Mouse (Mus musculus) liver, embryonic 13.5 days (tissue): Measurements from ENCODE around the gene Lrrn3. TPM values are rescaled to one million over a fixed set of nuclear protein-coding genes. Genes with fewer than 3 reads are reported as not detected.

ENCODE experiments used
- ATAC-seq: fragments of 200-750 bp; cut with Nextera tagmentation; 2 replicates; pipeline ENCODE4 v1.8.0; 2017; ENCODE audit warnings: low read depth, mild to moderate bottlenecking, moderate number of reproducible peaks, moderate library complexity
- DNase-seq: peaks from one replicate; pipeline ENCODE4 v3.0.0; 2022
- H3K27ac ChIP-seq: fragments of 300-500 bp; sonication (generic); 2 replicates; pipeline ENCODE4 v1.5.1; 2015; ENCODE audit warnings: moderate library complexity, mild to moderate bottlenecking, inconsistent platforms
- H3K27me3 ChIP-seq: fragments of 300-500 bp; sonication (generic); 2 replicates; pipeline ENCODE4 v1.6.1; 2015; ENCODE audit warnings: mild to moderate bottlenecking, inconsistent platforms
- H3K36me3 ChIP-seq: fragments of 300-500 bp; sonication (generic); 2 replicates; pipeline ENCODE4 v1.6.1; 2015; ENCODE audit warnings: mild to moderate bottlenecking, inconsistent platforms
- H3K4me1 ChIP-seq: fragments of 300-500 bp; sonication (generic); replicated peaks from 2 replicates; pipeline ENCODE4 v1.6.1; 2015; ENCODE audit warnings: inconsistent platforms
- H3K4me2 ChIP-seq: fragments of 300-500 bp; sonication (generic); 2 replicates; pipeline ENCODE4 v1.6.1; 2015; ENCODE audit warnings: inconsistent platforms, mild to moderate bottlenecking, moderate library complexity
- H3K4me3 ChIP-seq: fragments of 300-500 bp; sonication (generic); replicated peaks from 2 replicates; pipeline ENCODE4 v1.5.1; 2015; ENCODE audit warnings: mild to moderate bottlenecking, inconsistent platforms
- H3K9ac ChIP-seq: fragments of 300-500 bp; sonication (generic); 2 replicates; pipeline ENCODE4 v1.6.1; 2015; ENCODE audit warnings: mild to moderate bottlenecking, inconsistent platforms
- H3K9me3 ChIP-seq: fragments of 300-500 bp; sonication (generic); replicated peaks from 2 replicates; pipeline ENCODE4 v1.6.1; 2016; ENCODE audit warnings: inconsistent platforms
- WGBS: fragments of 180-500 bp; shearing (Covaris S2); methylation state at CpG from one replicate; pipeline ENCODE4 v1.1.7; 2015; ENCODE audit not compliant: insufficient replicate concordance; 5-methylcytosine and 5-hydroxymethylcytosine counted together
- polyA plus RNA-seq: library from polyadenylated mRNA; unstranded; fragments of >200 nt; fragmentation: Nextera tagmentation; extraction: Ambion mirVana; gene quantifications from 2 replicates; pipeline ENCODE4 v1.2.1, GENCODE M21; 2015

The Lrrn3 gene
- 2.0 and 2.5 TPM in 2 replicates for polyA plus RNA-seq

DNA sequence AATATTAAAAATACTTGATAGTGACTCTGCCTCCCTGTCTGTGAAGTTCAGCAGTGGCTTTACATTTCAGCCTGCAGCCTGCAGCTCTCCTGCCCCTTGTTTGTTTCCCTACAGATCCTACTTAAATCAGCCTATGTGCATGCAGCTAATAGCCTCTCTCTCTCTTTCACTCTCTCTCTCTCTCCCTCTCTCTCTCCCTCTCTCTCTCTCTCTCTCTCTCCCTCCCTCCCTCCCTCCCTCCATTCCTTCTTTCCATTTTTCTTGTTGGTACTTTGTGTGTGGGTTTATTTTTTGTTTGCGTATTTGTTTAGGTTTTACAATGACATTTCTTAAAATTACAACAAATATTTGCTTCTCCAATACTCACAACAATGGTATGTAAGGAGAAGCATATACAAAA, at the start of gene Lrrn3:
Gene Lrrn3, minus strand, starts transcription at position 101 of the 400 bp plus-strand sequence.
- Histone ChIP-seq H3K9ac (no peak within 1 kb of the TSS), H3K4me2 (peak within 1 kb of the TSS; percentile 20), H3K27ac (no peak within 1 kb of the TSS), H3K36me3 (no peaks in the 10 kb centered on the region), H3K9me3 (no peaks in the 10 kb centered on the region), H3K4me3 (0 out of 2 replicates have a peak within 1 kb of the TSS, but pooled peaks have one; percentile 9), H3K4me1 (no peaks in the 10 kb centered on the region), H3K27me3 (0 out of 2 replicates have a peak, but pooled peaks cover 4% of the 10 kb centered on the region)
- 87% methylated on average over 1 of the region's 1 CpGs for WGBS
- DNase-seq = no peak
- ATAC-seq = no peak

DNA sequence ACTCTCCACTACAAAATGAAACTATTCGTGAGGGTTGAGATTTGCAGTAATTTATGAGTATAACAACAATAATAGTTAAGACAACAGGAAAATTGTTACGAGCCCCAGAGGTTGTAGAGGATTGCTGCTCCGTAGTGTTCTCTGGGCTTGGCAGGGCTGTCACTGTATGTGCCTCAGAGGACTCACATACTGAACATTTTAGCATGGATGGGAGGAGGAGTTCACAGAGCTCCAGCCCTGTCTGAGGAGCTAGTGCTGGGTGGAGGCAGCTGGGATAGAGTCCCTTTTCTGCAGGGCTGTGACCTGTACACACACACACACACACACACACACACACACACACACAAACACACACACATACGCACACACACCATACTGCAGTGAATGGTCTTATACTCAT, 42.2 kb upstream of the Lrrn3 start:
- ATAC-seq (no peak), DNase-seq (no peak)
- Histone ChIP-seq H3K27me3 (no peaks in the 10 kb centered on the region), H3K4me1 (no peaks in the 10 kb centered on the region), H3K4me3 (no peak overlapping the region), H3K4me2 (no peak overlapping the region), H3K9ac (no peak overlapping the region), H3K9me3 (no peaks in the 10 kb centered on the region), H3K27ac (no peak overlapping the region), H3K36me3 (no peaks in the 10 kb centered on the region)
- 63% methylated on average over 4 of the region's 4 CpGs for WGBS

DNA sequence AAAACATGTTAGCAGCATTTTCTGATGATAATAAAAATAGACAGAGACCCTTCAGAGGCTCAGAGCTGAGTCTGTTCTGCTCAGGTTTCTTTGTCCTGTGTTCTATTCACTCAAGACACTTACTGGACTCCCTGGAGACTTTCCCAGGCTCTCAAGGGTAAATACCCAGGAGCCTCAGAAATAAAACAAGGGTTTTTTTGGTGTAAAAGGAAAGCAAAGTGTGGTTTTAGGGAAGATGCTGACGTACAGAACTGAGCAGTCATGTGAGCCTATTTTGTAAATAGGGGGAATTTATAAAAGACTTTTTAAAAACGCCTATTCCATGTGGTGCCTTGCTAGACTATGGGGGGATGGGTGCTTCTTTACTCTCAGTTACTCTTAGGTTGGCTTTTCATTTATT, 40.5 kb upstream of the Lrrn3 start:
- H3K36me3 ChIP-seq = no peaks in the 10 kb centered on the region
- H3K9ac ChIP-seq = no peak overlapping the region
- ATAC-seq = no peak
- H3K4me1 ChIP-seq = no peaks in the 10 kb centered on the region
- DNase-seq = no peak
- H3K4me3 ChIP-seq = no peak overlapping the region
- H3K27me3 ChIP-seq = no peaks in the 10 kb centered on the region
- WGBS = 58% methylated on average over 2 of the region's 2 CpGs
- no peak overlapping the region for H3K27ac ChIP-seq
- no peak overlapping the region for H3K4me2 ChIP-seq
- H3K9me3 ChIP-seq = no peaks in the 10 kb centered on the region

DNA sequence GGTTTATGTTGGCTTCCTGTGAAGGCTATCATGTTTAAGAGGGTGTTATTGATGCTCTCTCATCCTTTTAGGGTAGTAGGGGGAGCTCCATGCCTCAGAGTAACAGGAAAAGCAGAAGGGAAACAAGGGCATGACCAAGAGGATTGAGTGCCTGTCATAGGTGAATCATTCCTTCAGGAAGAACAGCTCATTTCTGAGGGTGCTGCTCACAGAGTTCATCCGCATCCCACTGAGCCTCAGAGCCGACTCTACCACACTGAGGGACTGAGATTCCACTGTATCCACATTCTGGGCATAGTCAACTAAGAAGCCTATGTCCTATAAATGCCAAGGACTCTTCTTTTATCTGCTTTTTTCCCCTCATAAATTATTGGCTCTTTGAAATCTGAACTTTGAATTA, 35.4 kb upstream of the Lrrn3 start:
- Histone ChIP-seq H3K27me3 (no peaks in the 10 kb centered on the region), H3K9ac (no peak overlapping the region), H3K4me1 (no peaks in the 10 kb centered on the region), H3K9me3 (no peaks in the 10 kb centered on the region), H3K27ac (no peak overlapping the region), H3K36me3 (no peaks in the 10 kb centered on the region), H3K4me2 (no peak overlapping the region), H3K4me3 (no peak overlapping the region)
- no peak for ATAC-seq
- 61% methylated on average over 2 of the region's 2 CpGs for WGBS
- no peak for DNase-seq

DNA sequence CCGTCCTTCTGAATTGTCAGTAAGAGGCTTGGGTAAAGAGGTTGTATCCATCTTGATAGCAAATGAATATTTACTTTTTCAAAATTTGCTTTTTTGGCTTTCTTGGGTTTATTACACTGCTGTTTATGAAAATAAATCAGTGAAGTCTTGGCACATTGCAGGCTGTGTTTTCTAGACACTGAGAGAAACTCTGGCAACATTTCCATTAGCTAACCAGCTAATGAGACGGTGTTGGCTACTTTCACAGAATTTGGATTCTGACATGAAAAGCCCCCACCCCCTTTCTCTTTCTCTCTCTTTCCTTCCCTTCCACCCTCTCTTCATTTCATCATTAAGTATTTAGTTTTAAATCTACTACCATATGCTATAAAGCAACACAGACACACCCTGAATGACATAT, 34.1 kb upstream of the Lrrn3 start:
- ATAC-seq (no peak), DNase-seq (no peak)
- 62% methylated on average over 2 of the region's 2 CpGs for WGBS
- H3K9ac ChIP-seq = no peak overlapping the region
- H3K4me1 ChIP-seq = no peaks in the 10 kb centered on the region
- no peaks in the 10 kb centered on the region for H3K27me3 ChIP-seq
- no peaks in the 10 kb centered on the region for H3K36me3 ChIP-seq
- H3K4me2 ChIP-seq = no peak overlapping the region
- H3K27ac ChIP-seq = no peak overlapping the region
- no peaks in the 10 kb centered on the region for H3K9me3 ChIP-seq
- no peak overlapping the region for H3K4me3 ChIP-seq

DNA sequence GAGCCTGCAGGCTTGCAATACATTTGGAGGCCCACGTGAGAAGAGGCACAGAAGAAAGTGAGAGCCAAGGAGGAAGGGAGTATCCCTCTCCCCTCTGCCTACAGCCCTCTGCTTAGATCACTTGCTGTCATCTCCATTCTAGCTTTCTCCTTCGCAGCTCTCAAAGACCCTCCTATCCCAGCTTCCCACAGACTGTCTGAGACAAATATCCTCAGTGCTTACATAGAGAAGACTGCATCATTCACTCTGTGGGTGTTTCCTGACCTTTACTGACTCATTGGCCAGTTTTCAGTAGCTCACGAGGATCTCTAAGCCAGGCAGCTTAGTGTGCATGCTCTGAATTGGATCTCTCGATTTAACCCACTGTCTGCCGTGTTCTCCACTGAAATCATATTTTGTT, 32.7 kb upstream of the Lrrn3 start:
- H3K9me3 ChIP-seq = no peaks in the 10 kb centered on the region
- no peaks in the 10 kb centered on the region for H3K36me3 ChIP-seq
- DNase-seq (no peak), ATAC-seq (no peak)
- no peak overlapping the region for H3K4me2 ChIP-seq
- no peak overlapping the region for H3K4me3 ChIP-seq
- H3K4me1 ChIP-seq = no peaks in the 10 kb centered on the region
- no peak overlapping the region for H3K27ac ChIP-seq
- no peak overlapping the region for H3K9ac ChIP-seq
- WGBS = 47% methylated on average over 5 of the region's 5 CpGs
- no peaks in the 10 kb centered on the region for H3K27me3 ChIP-seq

DNA sequence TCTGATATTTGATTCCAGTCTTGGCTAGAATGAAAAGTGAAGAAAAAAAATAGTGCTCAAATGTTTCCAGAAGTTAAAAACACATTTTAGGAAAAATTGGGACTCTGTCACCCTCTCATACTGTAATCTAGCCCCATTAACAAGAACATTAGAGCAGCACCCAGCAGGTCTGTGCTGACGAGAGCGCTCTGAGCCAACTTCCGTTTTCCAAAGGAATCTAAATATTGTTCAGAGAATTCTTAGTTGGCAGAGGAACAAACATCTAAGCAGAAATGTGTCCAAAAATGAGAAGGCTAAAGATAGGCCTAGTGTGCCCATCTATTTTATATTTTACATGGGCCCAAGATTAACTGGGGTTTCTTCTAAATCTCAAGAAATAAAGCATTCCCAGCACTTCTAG, 24.4 kb upstream of the Lrrn3 start:
- no peak for DNase-seq

DNA sequence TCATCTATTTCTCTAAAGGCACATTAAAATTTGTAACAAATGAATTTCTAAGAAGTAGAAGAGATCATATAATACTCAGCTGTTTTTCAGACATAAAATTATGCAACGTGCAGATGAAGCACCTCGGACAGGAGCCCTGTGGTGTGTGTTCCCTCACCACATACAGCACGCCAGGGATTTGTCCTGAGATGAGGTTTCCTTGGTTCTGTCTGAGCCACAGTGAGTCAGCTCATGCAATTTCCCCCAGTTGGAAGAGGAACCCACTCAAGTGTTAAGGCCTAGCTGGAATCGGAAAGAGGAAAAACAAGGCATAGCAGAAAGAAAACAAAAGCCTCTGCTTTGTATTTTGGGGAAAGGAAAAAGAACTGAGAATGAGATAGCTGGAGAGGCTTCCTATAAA, 22.4 kb upstream of the Lrrn3 start:
- DNase-seq (no peak), ATAC-seq (no peak)
- no peak overlapping the region for H3K4me2 ChIP-seq
- H3K36me3 ChIP-seq = no peaks in the 10 kb centered on the region
- H3K27me3 ChIP-seq = no peaks in the 10 kb centered on the region
- H3K4me1 ChIP-seq = no peaks in the 10 kb centered on the region
- H3K9me3 ChIP-seq = no peaks in the 10 kb centered on the region
- H3K9ac ChIP-seq = no peak overlapping the region
- no peak overlapping the region for H3K4me3 ChIP-seq
- WGBS = 61% methylated on average over 4 of the region's 4 CpGs
- no peak overlapping the region for H3K27ac ChIP-seq

More for the DNA sequence above, 24.4 kb upstream of the Lrrn3 start:
- Histone ChIP-seq H3K27ac (no peak overlapping the region), H3K36me3 (no peaks in the 10 kb centered on the region), H3K4me3 (no peak overlapping the region), H3K9ac (no peak overlapping the region), H3K9me3 (no peaks in the 10 kb centered on the region), H3K27me3 (no peaks in the 10 kb centered on the region), H3K4me1 (no peaks in the 10 kb centered on the region), H3K4me2 (no peak overlapping the region)
- ATAC-seq = no peak
- 80% methylated on average over 3 of the region's 3 CpGs for WGBS

DNA sequence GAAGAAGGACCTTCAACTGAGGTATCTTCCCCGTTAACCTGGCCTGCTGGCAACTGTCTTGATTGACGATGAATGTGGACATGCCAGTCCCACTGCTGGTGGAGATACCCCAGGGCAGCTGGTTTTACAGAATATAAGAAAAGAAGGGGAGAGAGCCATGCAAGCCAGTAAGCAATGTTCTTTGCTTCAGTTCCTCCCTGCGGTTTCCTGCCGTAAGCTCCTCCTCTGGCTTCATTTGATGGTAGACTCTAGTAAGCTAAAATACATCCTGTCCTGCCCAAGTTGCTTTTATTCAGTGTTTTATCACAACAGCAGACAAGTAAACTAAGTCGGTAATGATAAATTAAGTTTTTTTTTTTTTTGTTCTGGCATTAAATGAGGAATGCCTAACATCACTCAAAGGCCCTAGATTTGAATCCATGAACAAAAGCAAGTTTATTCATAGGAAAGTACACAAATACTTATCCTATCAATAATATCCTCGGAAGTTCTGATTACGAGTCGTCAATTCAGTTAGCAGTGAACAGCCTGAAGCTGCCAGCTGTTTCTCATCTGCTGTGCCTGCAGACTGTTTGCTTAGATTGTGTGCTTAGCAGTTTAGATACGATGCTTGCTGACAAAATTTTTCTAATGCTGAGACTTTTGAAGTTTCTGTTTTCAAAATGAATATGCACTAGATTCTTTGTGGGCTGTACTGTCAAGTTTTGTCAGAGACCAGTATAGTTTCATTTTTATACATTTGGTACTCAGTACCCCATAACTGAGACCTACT, 14.0 kb upstream of the Lrrn3 start:
- H3K36me3 ChIP-seq = no peaks in the 10 kb centered on the region
- no peaks in the 10 kb centered on the region for H3K4me1 ChIP-seq
- no peak overlapping the region for H3K4me3 ChIP-seq
- H3K9me3 ChIP-seq = no peaks in the 10 kb centered on the region
- no peak overlapping the region for H3K4me2 ChIP-seq
- DNase-seq (no peak), ATAC-seq (no peak)
- 65% methylated on average over 9 of the region's 9 CpGs for WGBS
- no peaks in the 10 kb centered on the region for H3K27me3 ChIP-seq
- no peak overlapping the region for H3K9ac ChIP-seq
- no peak overlapping the region for H3K27ac ChIP-seq

DNA sequence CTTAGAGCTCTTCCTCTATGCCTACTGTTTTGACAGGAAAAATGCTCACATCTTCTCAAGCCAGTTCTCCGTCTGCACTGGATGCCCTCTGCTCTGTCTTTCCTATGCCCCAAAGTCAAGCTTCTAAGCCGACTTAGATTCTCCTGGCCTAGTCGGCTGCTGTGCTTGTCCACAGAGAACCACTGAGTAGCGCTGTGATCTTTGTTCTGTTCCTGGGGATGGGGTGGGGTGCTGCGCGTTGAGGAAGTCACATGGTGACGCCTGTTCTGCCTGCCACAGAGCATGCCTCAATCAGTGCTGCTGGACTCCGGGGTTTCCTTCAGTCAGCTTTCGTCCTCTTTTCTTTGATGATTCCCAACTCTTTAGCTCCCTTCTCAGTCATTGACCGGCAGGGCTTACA, 8.4 kb upstream of the Lrrn3 start:
- no peaks in the 10 kb centered on the region for H3K4me1 ChIP-seq
- no peaks in the 10 kb centered on the region for H3K9me3 ChIP-seq
- DNase-seq (no peak), ATAC-seq (no peak)
- H3K4me3 ChIP-seq = no peak overlapping the region
- 33% methylated on average over 10 of the region's 10 CpGs for WGBS
- no peaks in the 10 kb centered on the region for H3K27me3 ChIP-seq
- H3K27ac ChIP-seq = no peak overlapping the region
- H3K4me2 ChIP-seq = no peak overlapping the region
- H3K36me3 ChIP-seq = no peaks in the 10 kb centered on the region
- no peak overlapping the region for H3K9ac ChIP-seq

DNA sequence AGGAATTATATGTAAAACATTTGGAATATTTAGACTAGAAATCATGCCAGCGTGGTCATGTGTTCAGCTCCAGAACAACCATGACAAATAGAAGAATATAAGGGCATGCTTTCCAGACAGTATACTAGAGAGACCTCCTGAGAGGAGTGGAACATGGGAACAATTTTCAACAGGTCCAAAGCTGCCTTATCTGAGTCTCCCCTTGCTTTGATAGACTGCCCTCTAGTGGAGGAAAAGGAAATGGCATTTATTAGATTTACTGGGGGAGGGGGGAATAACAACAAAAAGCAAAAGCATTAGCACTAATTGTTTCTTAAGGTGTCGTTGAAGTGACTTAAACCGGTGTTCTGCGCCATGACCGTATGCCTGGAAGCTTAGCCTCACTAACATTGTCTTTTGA, 774 bp upstream of the Lrrn3 start:
- H3K9me3 ChIP-seq = no peaks in the 10 kb centered on the region
- 0 out of 2 replicates have a peak, but pooled peaks cover 4% of the 10 kb centered on the region for H3K27me3 ChIP-seq
- no peak overlapping the region for H3K4me3 ChIP-seq
- H3K4me1 ChIP-seq = no peaks in the 10 kb centered on the region
- no peak overlapping the region for H3K9ac ChIP-seq
- H3K36me3 ChIP-seq = no peaks in the 10 kb centered on the region
- no peak overlapping the region for H3K4me2 ChIP-seq
- WGBS = 22% methylated on average over 5 of the region's 5 CpGs
- no peak for DNase-seq
- H3K27ac ChIP-seq = no peak overlapping the region
- no peak for ATAC-seq
